Mouse (Mus musculus) c-Kit-positive CD71-positive TER-119-positive erythroid progenitor cells, embryonic 14.5 days (primary cell): ENCODE measurements around the gene Plekhg1.

Experiments
- DNase-seq: peaks from one replicate; pipeline ENCODE4 v3.0.0-alpha.2; 2013; ENCODE audit warnings: low spot score

Plekhg1 gene

DNA sequence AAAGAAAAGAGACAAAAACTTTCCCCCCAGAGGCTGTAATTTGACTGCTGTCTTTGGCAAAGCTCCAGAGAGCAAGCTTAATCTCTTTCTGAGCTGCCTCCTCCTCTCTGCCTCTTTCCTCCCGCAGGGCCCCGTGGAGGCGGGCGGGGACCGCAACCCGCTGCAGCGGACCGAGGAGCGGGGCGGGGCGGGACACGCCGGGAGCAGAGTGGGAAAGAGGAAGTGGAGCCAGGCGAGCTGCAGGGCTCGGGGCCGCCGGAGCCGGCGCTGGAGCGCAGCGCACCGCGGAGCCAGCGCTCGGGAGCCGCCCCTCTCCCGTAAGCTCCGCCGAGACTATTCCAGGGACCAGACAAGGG, at the start of gene Plekhg1:
Gene Plekhg1, plus strand, starts transcription at position 217 of the 356 bp plus-strand sequence.
- no peak for DNase-seq

DNA sequence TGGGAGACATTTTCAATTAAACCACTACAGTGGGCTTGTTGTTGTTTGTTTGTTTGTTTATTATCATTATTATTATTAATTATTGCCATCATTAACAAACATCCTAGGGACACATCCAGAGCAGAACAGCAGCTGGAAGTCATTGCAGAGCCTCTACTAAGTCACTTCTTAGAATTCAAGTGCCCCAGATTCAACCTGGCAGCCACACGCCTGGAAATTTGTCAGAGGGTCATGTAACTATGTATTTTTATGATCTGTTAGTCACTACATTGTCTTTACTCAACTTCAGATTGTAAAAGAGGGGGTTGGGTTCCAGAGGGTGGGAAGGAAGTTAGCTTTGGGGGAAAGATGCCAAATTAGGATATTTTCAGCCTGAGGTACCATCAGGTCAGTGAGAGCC, 47.4 kb upstream of the Plekhg1 start:
- DNase-seq, result no peak

DNA sequence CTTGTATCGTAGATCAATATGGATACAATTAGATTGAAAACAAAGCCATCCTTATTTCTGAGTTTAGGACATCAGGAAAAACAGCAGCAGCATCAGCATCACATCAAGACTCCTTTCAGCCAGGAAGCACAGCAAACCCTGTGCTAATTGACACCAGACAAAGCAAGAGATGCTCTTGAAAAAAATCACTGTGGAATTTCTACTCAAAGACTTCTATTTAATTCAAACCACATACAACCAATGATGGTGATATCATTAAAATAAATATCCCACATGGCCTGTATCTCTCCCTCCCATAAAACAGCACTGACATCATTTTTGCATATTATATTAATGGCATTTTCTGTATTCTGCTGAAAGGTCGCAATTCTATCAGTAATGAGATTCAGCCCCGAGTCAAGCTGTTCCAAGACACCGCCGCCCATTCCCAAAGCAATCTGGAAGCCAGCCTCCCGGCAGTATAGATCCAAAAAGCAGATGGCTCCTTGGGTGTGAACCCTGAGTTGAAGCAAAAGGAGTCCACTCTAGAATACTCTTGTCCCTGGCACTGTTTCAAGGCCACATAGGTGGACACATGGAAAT, 46.4 kb upstream of the Plekhg1 start:
- DNase-seq, result no peak

GRCm38 (mm10) chr10:3695332-3695905, 44.7 kb upstream of the Plekhg1 start:
- no peak for DNase-seq

- no peak for DNase-seq
These were observed 43.3 kb upstream of the Plekhg1 start for GRCm38 (mm10) chr10:3696727-3697348.

DNA sequence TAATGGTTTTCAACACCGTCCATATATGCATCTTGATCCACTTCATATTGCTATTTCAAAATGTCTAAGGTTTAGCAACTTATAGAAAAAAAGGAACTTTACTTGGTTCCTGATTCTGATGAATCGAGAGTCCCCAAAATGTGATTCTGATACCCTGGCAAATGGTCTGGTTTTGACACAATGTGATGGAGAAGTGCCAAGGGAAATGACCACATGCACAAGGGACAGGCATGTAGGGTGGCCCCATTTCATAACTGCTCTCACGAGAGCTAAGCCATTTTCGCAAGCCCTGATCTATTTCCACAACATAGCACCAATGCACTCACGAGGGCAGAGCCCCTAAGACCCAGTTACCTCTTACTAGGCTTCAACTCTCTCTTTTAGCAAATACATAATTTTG, 42.7 kb upstream of the Plekhg1 start:
- no peak for DNase-seq

- no peak for DNase-seq
These were observed 39.7 kb upstream of the Plekhg1 start for GRCm38 (mm10) chr10:3700225-3701073.

GRCm38 (mm10) chr10:3701832-3702231, 38.3 kb upstream of the Plekhg1 start:
- DNase-seq, result no peak

DNA sequence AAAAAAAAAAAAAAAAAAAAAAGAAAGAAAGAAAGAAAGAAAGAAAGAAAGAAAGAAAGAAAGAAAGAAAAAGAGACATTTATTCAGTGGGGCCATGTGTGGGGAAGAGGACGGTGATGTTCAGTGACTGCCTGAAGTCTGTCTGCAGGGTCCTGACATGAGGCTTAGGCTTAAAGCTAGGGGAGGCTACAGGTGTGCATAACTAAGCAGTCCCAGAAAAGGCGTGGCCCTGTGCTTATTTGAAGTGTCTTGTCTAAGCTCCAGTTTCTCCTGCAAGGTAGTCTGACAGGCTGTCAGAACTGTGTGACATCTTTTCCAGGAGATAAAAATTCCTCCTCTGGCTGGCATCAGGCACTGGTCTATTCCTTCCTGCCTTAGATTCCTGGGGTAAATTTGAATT, 37.6 kb upstream of the Plekhg1 start:
- DNase-seq, result no peak

GRCm38 (mm10) chr10:3706231-3706630, 33.9 kb upstream of the Plekhg1 start:
- no peak for DNase-seq

- DNase-seq, result no peak
These were observed 30.1 kb upstream of the Plekhg1 start for GRCm38 (mm10) chr10:3710081-3710480.

- DNase-seq, result no peak
These were observed 24.7 kb upstream of the Plekhg1 start for GRCm38 (mm10) chr10:3715302-3715943.

DNA sequence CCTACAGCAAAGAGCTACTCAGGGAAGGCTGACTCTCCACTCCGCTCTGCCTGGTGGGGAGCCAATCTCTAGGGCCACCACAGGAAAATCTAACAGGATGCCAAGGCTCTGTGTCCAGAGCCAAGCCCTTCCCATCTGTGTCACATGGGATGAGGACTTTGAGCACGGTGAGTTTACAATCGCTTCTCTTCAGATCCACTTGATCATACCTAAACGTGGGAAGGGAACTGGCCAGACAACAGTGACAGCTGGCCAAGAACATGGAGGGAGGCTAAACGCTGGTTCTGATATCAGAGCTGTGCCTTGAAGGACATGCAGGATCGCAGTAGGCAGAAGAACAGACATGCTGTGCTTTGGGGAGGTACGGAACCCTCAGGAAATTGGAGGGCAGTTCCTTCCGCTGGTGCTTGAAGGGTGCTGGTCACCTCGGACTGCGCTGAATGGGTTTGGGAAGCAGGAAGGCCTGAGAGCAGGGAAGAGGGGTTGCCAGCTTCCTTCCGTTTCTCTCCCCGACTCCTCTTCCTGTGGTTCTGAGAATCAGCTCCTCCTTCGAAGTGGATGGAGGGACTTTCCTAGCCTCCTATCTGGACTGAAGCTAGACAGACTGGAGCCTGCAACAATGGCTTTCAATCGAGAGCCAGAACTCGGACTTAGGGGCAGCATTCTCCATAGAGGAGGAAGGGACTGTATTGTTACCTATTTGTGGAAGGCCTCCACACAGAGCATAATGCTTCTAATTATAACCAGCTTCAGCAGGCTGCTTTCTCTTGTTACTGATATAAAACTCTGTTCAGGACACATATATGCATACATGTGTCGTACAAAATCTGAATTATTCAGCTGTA, 21.9 kb upstream of the Plekhg1 start:
- DNase-seq, result no peak

DNA sequence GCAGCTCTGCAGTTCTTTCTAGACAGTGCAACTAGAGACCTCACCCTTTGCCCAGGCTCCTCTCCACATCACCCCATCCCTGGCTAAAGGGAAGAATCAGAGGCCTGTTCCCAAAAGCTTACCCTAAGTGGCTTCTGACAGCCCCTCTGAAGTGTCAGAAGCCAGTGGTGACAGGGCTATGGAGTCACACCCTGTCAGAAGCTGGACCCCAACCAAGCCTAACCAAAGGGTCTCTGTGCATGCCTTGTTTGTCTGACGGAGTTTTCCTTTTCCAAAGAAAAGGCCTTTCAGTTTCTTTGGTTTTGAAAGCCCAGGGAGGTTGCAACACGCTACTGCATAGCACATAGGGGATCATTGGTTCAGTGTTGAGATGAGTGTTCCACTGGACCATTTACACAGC, 19.9 kb upstream of the Plekhg1 start:
- no peak for DNase-seq

DNA sequence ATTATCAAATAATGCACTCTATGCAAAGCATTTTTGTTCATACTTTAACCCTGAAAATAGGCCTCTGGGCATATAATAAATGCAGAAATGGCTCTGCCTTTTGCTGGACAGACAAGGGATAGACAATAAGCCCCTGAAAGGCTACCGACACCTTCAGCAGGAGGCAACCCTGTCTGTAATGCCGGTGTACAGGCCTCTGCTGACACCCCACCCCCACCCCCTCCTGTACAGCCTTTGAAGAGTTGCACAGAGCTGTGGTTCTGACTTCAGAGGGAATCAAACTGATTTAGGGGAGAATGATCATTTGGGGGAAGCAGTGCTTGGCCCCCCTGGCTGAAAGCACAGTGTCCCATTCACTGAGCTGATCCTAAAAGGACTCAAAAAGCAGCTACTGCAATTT, 17.8 kb upstream of the Plekhg1 start:
- no peak for DNase-seq

DNA sequence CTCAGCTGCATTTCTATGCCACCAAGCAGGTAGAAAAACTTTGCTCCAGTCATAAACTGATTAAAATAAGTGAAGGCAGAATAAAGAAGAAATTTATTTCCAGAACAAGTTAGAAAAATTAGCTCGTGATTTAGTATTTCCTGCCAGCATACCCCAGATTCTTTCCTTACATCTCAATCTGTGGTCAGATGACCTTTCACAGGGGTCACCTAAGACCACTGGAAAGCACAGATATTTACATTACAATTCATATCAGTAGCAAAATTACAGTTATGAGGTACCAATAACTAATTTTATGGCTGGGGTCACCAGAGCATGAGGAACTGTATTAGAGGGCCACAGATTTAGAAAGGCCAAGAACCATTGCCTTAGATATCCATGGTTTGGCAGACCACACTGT, 15.5 kb upstream of the Plekhg1 start:
- DNase-seq, result no peak

DNA sequence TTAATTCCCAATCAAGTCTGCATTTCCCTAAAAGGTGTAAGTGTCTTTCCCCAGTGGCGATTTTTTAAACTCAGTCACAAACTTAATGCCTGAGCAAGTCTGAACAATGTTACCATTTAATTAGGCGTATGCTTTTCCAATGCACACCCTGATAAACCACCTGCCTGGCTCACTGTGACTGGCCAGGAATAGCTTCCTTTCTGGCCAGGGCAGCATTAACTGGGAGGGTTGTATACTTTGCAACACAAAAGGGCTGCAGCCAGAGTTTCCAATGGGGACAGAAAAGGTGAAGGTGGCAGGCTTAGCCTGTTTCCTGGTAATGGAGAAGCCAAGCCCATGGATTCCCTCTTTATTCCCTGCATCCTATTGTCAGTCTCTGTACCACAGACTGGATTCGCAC, 10.5 kb upstream of the Plekhg1 start:
- DNase-seq, result no peak

DNA sequence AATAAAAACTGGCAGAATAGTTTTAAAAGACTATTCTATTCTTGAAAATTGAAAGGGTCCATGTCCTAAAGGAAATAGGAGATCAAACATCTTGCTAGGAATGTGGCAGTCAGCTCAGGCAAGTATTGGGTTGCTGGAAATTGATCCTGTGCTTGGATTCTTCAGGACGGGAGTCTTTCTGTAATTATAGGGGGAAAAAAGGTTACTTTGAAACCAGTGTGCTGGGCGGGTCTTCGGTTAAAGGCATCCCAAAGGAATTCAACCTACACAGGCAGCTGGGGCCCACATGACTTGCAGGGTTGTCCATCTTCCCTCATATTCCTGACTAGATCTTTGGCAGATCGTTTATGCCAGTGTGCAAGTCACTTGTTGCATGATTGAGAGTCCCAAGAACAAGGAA, 9.8 kb upstream of the Plekhg1 start:
- no peak for DNase-seq

DNA sequence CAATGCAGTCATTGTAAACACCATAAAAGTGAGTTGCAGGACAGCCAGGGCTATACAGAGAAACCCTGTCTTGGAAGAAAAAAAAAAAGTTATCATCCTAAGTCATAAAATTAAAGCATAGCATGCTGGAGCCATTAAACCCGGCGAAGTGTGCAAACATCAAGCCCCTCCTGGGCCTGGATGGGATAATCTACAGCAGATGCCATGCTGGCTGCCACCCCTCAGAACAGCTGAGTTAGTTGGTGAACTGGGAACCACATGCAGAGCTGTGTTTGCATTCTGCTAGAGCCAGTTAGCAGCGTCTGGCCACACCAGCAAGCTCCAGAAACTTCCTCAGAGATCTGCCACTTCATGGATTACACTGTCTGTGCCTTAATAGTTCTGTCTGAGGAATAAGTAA, 3.1 kb upstream of the Plekhg1 start:
- DNase-seq, result no peak

DNA sequence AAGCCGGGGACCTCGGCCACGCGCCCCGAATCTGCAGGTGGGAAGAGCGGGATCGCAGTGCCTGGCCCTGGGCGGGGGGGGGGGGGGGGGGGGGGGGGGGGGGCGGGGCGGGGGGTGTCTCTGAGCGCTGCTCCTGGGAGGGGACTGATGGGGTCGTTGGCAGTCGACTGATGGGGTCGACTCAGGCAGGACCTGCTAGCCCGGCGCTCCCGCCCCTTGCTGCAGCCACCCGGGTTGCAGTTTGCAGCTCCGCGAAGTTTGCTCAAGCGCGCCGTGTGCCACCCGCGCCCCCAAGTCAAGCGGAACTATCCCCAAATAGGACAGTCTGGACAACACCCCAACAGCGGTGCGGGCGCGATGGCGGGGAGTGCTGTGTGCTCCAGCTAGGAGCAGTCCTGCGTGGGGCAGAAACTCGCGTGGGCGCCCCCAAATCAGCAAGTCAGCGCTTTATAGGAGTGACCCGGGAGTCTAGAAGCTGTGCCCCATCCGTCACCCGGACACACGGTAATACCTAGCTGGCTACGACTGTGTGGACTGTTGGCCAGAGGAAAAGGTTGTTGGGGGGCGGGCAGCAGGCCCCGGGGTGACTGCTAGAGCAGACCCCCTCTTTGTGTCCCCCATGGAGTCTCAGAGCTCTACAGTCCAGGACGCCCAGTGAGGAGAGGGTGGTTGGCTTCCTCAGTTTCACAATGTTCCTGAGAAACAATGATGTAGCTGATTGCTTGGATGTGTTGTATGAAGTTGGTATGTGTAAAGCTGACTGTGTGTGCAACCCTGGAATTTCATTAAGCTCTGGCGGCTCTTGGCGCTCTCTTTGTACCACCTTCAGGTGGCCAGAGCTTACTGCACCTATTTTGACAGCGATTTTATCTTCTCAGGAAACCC, 582 bp downstream of the Plekhg1 start:
- DNase-seq, result peak; percentile 1

DNA sequence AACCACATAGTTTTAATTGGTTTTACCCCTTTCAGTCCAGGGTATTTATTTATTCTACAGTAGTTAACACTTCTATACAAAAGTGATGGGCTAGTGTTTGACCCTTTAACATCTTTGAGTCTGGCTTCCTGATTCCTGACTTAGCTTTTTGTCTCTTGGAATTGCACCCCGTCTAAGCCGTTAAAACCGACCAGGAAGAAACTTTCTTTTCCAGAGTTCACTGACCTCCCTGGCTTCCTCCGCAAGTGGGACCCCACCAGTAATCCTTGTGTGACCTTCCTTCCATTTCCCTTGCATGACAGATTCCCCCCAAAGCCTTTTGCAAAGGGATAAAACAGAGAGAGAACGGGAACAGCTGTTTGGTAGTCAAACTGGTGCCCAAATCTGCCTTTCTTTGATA, 1.6 kb downstream of the Plekhg1 start:
- no peak for DNase-seq
